Mouse (Mus musculus): ENCODE measurements around the gene Xrn2.
A peak's percentile ranks its signal among the peaks of the same experiment; 100 is the strongest.

Xrn2 gene

DNA sequence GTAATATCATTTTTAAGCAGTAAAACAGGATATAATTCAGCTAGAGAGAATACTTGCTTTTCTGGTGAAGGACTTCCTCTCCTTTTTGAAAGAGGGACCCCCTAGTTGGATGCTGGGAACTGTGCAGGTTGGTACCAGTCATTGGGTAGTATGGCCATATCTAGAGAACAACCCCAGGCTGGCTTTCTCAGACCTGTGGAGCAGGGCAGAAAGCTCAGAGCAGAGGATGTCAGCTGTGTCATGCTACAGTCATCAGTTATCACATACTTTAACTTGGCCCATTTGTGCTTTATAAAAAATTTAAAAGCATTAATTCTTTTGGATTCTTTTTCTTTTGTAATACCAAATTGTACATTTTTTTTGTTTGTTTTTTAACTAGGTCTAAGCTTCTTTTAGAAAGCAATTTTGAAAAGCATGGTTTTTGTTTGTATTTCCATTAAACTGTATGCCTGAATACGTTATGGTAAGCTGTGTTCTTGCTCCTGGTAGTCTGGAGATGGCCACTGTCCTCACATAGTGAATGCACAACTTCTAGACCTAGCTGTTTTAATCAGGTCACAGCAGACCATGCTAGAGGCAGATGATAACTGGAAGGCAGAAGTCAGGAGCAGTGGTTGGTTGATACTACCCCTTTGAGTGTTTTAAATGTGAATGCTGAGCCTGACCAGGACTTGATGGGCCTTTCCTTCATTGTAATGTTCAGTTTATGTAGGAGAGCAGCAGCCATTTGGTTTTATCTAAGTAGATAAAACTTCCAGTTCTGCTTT is 54.9 kb downstream of the Xrn2 start:
- DNase-seq: no peak

- no peak for DNase-seq
Measured at GRCm38 (mm10) chr2:147069077-147069476, 56.3 kb downstream of the Xrn2 start.

- DNase-seq: no peak
Measured at GRCm38 (mm10) chr2:147070305-147070704, 57.5 kb downstream of the Xrn2 start.

- DNase-seq: no peak
Measured at GRCm38 (mm10) chr2:147073962-147074361, 61.2 kb downstream of the Xrn2 start.

- no peak for DNase-seq
Measured at GRCm38 (mm10) chr2:147074399-147074798, 61.6 kb downstream of the Xrn2 start.

GRCm38 (mm10) chr2:147082391-147082790 is 69.6 kb downstream of the Xrn2 start:
- DNase-seq: no peak

- peak in 1 of 2 experiments; percentile 5 for DNase-seq
Measured at GRCm38 (mm10) chr2:147083471-147084365, 70.9 kb downstream of the Xrn2 start.

GRCm38 (mm10) chr2:147084366-147085071 is 71.7 kb downstream of the Xrn2 start:
- DNase-seq: peak in 1 of 2 experiments; percentile 3

DNA sequence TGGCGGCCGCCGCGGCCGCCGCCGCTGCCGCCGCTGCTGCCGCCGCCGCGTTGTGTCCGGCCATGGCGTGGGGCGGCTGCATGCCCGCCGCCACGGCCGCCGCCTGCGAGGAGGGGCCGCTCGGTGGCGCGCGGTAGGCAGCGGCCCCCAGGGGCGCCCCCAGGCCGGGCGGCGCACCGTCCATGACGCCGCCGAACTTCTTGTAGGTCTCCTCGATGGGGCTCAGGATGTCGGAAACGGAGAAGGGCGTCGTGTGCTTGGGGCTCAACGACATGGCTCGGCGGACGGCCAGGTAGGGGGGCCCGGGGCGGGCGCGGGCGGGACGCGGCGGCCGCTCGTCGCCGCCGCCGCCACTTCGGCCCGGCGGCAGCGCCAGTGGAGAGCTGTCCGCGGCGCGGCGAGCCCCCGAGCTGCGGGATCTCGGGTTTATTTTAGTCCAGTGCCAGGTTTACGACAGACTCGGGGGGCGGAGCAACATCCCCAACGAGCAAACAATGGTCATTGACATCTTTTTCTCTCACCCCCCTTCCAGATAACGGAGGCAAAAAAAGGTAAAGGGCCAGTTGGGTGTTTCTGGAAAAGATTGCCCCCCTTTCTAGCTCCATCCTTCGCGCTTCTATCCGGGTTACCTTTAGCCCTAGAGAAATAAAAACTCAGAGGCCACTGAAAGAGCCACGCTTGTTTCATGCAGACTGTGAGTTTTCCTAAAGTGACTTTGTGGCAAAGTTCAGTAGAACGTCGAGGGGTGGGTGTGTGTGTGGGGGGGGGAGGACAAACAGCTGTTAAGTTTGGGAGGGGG is 72.5 kb downstream of the Xrn2 start, which contains the start of gene Nkx2-4:
Gene Nkx2-4 (minus strand): TSS at position 374 of the 799 bp plus-strand sequence.
- DNase-seq: peak in 1 of 2 experiments; percentile 2

DNA sequence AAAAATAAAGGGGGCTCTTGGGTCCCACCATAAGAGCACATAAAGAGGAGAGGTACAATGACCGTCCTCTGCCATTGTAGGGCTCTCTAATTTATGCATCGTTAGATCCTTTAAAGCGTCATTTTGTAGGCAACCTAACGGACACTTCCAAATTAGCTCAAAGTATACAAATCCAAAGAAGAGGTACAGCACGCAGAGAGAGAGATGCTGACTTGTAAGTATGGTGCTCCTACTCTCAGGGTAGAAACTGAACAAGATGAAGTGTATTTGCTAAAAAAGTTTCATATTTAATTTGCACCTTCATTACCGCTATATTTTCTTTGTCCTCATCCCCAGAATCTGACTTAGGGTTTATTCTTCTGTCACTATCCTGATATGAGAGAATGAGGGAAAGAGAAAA is 73.1 kb downstream of the Xrn2 start:
- DNase-seq: no peak

DNA sequence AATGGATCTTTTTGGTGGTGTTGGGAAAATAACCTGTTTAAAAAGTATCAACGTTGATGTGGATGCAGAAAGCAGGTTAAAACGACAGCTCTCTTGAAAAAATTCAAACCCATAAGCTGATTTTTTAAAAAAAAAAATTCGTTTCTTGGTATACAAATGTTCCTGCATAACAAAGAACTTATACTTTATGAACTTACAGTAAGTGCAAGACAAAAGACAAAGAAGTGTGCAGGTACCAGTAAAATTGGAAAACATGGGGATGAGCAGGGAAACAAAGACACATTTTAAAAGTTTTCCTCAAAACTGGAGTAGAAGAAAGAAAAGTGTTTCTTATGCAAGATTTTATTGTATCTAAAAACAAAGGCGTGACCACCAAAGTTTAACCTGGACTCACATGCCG is 73.6 kb downstream of the Xrn2 start:
- no peak for DNase-seq

- DNase-seq: no peak
Measured at GRCm38 (mm10) chr2:147119736-147120135, 106.9 kb downstream of the Xrn2 start.

GRCm38 (mm10) chr2:147127366-147127765 is 114.6 kb downstream of the Xrn2 start:
- DNase-seq: no peak
